Mouse (Mus musculus): ENCODE results near the gene Ugt1a10. TPM values are rescaled to one million over a fixed set of nuclear protein-coding genes. Genes with fewer than 3 reads are reported as not detected.

Gene Ugt1a10
- polyA plus RNA-seq, 1 experiment from 2014 or later = not detected

DNA sequence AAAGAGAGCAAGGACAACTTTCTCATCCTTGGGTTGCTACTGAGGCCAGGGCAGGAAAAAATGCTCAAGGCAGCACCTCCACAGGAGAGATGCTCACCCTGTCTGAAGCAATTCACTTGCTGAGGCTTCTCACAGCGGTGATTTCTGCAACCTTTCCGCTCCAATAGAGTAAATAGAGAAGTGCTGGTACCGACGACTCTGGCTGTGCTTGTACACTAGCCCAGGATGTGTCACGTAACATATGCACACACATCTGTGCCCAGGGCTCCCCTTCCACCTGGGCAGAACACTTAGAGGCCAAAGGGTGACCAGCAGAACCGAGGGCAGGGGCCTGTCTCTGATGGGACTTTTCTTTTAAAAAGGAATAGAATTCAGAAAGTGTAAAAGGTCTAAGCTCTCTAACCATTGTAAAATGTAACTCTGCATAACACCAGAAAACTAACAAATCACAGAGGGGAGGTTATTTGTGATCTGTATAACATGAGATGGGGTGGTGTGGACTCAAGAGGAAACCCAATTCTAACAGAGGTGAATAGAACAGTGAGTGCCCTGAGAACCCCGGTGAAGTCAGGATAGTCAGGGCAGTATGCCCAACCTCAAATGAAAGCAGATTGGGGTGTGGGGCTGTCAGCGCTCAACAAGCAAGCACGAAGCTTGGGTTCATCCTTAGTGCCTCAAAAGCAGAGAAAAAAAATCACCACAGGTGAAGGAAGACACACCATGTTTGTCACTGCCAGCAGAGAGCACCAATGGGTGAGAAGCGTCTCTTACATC lies 205.6 kb downstream of the Ugt1a10 start:
- H3K36me3 ChIP-seq = peaks cover 64% of the 10 kb centered on the region
- H3K9me3 ChIP-seq (replicated peaks) = peaks cover 52% of the 10 kb centered on the region
- H3K4me1 ChIP-seq = no peaks in the 10 kb centered on the region
- H3K27ac ChIP-seq = no peak overlapping the region
- no peak for DNase-seq (ENCODE audit: low spot score)
- no peak overlapping the region for H3K4me3 ChIP-seq
- 85% methylated on average over 10 of the region's 10 CpGs for WGBS
- no peaks in the 10 kb centered on the region for H3K27me3 ChIP-seq (ENCODE audit: low read depth, poor library complexity, severe bottlenecking)

DNA sequence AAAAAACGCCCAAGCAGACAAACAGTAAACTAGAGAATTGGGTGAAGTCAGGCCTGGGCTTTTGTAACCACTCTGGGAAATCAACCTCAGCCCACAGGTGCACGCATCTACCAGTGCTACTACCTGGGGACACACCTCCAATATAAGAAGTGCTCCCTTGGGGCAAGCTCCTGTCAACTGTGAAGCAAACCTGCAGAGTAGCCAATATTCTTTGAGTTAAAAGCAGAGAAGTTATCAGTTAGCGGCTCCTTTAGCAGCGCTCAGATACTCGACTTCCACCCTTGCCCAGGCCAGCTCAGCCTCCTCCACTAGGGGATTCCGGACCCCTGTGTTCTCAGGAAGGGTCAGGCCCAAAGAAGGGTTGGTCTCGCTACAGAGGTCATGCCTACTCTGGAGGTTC lies 206.5 kb downstream of the Ugt1a10 start:
- Histone ChIP-seq H3K4me3 (no peak overlapping the region), H3K4me1 (no peaks in the 10 kb centered on the region), H3K27ac (no peak overlapping the region), H3K36me3 (peaks cover 73% of the 10 kb centered on the region), H3K9me3 (replicated peaks) (peaks cover 45% of the 10 kb centered on the region), H3K27me3 (ENCODE audit: low read depth, poor library complexity, severe bottlenecking) (no peaks in the 10 kb centered on the region)
- WGBS = 91% methylated on average over 7 of the region's 7 CpGs
- DNase-seq (ENCODE audit: low spot score) = no peak

DNA sequence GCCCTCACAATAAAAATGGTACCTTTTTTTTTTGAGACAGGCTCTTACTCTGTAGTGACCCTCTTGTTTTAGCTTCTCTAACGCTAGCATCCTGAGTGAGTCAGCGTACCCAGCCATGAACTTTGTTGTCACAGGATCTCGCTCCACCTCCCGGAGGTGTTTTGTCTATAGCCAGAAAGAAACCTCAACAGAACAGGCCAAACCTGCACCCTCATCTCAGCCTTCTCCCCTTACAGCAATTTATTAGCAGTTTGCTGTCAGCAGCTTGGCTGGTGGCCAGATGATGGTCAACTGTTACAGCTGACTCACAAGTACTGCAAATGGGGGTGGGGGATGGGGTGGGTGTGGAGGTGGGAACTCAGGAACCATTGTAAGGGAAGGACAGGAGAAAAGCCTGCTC lies 207.1 kb downstream of the Ugt1a10 start:
- 91% methylated on average over 4 of the region's 4 CpGs for WGBS
- no peaks in the 10 kb centered on the region for H3K4me1 ChIP-seq
- no peak overlapping the region for H3K4me3 ChIP-seq
- peak; percentile 65 for DNase-seq (ENCODE audit: low spot score)
- H3K27ac ChIP-seq = no peak overlapping the region
- H3K9me3 ChIP-seq (replicated peaks) = peaks cover 43% of the 10 kb centered on the region
- H3K27me3 ChIP-seq (ENCODE audit: low read depth, poor library complexity, severe bottlenecking) = no peaks in the 10 kb centered on the region
- peaks cover 79% of the 10 kb centered on the region for H3K36me3 ChIP-seq

- H3K27me3 ChIP-seq (ENCODE audit: low read depth, poor library complexity, severe bottlenecking) = no peaks in the 10 kb centered on the region
- no peak overlapping the region for H3K27ac ChIP-seq
- peaks cover 86% of the 10 kb centered on the region for H3K36me3 ChIP-seq
- 78% methylated on average over 6 of the region's 6 CpGs for WGBS
- peaks cover 38% of the 10 kb centered on the region for H3K9me3 ChIP-seq (replicated peaks)
- H3K4me3 ChIP-seq = no peak overlapping the region
- no peaks in the 10 kb centered on the region for H3K4me1 ChIP-seq
- no peak for DNase-seq (ENCODE audit: low spot score)
Measured at GRCm38 (mm10) chr1:88262961-88263360, 207.8 kb downstream of the Ugt1a10 start.

DNA sequence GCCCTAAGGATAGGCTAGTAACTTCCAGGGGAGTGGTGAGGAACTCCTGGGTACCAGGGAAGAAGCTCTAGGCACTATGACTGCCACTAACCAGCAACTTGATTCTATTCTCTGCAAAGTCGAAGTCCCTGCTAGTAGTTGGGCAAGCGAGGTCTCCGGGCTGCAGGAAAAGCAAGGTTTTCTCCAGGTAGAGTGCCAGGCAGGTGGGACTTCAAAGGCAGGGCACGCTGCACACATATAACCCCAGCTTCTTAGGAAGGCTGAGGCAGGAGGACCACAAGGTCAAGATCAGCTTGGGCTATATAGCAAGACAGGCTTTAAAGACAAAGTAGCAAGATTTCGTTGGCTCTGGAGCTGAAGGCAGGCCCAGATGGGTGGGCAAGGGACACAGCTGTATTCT lies 208.6 kb downstream of the Ugt1a10 start:
- no peak for DNase-seq (ENCODE audit: low spot score)
- Histone ChIP-seq H3K27ac (no peak overlapping the region), H3K27me3 (ENCODE audit: low read depth, poor library complexity, severe bottlenecking) (no peaks in the 10 kb centered on the region), H3K36me3 (peaks cover 94% of the 10 kb centered on the region), H3K4me3 (no peak overlapping the region), H3K4me1 (no peaks in the 10 kb centered on the region), H3K9me3 (replicated peaks) (peaks cover 32% of the 10 kb centered on the region; the same call in 1 of the 2 replicates)
- WGBS = 91% methylated on average over 5 of the region's 5 CpGs

DNA sequence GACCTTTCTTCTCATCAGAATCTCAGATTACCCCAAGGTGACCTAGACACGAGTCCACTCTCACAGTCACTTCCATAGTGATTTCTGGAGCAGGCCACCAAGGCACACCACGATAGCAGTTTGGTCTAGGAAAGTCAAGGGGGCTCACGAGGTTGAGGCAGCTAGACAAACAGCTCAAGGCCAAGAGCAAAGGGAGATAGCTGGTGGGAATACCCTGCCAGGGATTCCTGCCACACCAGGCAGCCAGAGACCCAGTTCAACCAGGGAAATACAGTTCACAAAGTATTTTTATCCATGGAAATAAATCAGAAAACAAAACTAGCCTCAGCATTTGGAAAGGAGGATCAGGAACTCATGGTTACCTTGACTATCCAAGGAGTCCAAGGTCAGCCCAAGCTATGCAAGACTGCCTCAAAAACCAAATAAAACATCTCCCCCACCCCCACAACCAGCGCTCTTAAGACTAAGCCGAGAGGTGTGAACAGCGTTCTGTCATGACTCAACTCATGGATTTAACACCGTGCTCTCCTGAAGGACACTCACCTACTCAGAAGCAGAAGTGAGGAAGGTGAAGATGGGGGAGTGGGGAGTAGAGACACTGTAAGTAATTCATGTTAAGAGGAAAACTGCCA lies 209.2 kb downstream of the Ugt1a10 start:
- no peak overlapping the region for H3K27ac ChIP-seq
- 90% methylated on average over 7 of the region's 7 CpGs for WGBS
- H3K4me3 ChIP-seq = no peak overlapping the region
- DNase-seq (ENCODE audit: low spot score) = no peak
- H3K36me3 ChIP-seq = peaks cover 100% of the 10 kb centered on the region
- H3K4me1 ChIP-seq = no peaks in the 10 kb centered on the region
- H3K27me3 ChIP-seq (ENCODE audit: low read depth, poor library complexity, severe bottlenecking) = no peaks in the 10 kb centered on the region
- peaks cover 29% of the 10 kb centered on the region; the same call in 1 of the 2 replicates for H3K9me3 ChIP-seq (replicated peaks)

GRCm38 (mm10) chr1:88264869-88265240 lies 209.7 kb downstream of the Ugt1a10 start:
- no peak overlapping the region for H3K27ac ChIP-seq
- H3K36me3 ChIP-seq = peaks cover 100% of the 10 kb centered on the region
- H3K9me3 ChIP-seq (replicated peaks) = peaks cover 25% of the 10 kb centered on the region; the same call in 1 of the 2 replicates
- H3K27me3 ChIP-seq (ENCODE audit: low read depth, poor library complexity, severe bottlenecking) = no peaks in the 10 kb centered on the region
- no peak overlapping the region for H3K4me3 ChIP-seq
- DNase-seq (ENCODE audit: low spot score) = no peak
- H3K4me1 ChIP-seq = no peaks in the 10 kb centered on the region
- 78% methylated on average over 4 of the region's 4 CpGs for WGBS

DNA sequence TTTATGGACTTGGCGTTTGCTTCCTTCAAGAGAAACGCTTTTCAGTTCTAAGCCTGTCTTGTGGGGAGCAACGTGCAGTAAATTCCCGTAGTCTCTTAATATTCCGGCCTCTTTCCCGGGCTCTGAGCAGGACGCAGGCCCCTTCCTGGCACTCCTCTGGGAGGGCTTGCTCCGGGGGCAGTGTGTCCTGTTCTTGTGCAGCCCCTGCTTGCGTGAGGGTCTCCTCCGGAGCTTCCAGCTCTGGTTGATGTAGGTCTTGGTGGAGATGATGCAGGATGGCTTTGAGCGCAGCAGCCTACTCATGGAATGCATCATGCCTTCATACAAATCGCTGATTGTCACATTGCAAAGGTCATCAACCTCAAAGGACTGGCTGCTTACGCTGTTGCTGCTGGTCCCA lies 210.9 kb downstream of the Ugt1a10 start:
- WGBS = 90% methylated on average over 13 of the region's 13 CpGs
- Histone ChIP-seq H3K36me3 (peaks cover 96% of the 10 kb centered on the region), H3K4me1 (no peaks in the 10 kb centered on the region), H3K9me3 (replicated peaks) (0 out of 2 replicates have a peak, but pooled peaks cover 16% of the 10 kb centered on the region), H3K27ac (no peak overlapping the region), H3K27me3 (ENCODE audit: low read depth, poor library complexity, severe bottlenecking) (no peaks in the 10 kb centered on the region), H3K4me3 (no peak overlapping the region)
- DNase-seq (ENCODE audit: low spot score) = no peak

GRCm38 (mm10) chr1:88267489-88267888 lies 212.3 kb downstream of the Ugt1a10 start:
- H3K4me3 ChIP-seq = no peak overlapping the region
- no peaks in the 10 kb centered on the region for H3K27me3 ChIP-seq (ENCODE audit: low read depth, poor library complexity, severe bottlenecking)
- H3K36me3 ChIP-seq = peaks cover 96% of the 10 kb centered on the region
- 0 out of 2 replicates have a peak, but pooled peaks cover 14% of the 10 kb centered on the region for H3K9me3 ChIP-seq (replicated peaks)
- H3K4me1 ChIP-seq = no peaks in the 10 kb centered on the region
- no peak for DNase-seq (ENCODE audit: low spot score)
- H3K27ac ChIP-seq = no peak overlapping the region
- WGBS = 94% methylated on average over 6 of the region's 6 CpGs

DNA sequence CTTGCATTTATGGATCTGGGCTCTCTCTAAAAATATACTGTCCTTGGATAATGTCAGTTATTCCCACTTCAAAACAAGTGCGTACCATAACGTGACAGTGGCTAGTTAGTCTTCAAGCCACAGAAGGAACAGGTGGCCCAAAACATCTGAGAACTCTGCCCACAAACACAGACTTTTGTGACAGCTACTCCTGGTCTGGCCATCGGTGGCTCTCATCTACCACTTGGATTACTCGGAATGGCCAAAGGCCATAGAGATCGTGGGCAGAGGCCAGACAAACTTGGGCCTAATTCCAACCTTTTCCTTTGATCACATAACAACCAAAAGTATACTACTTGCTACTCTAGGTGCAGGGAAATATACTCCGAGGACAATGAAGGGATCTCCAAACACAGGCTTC lies 212.9 kb downstream of the Ugt1a10 start:
- no peak overlapping the region for H3K27ac ChIP-seq
- H3K4me1 ChIP-seq = no peaks in the 10 kb centered on the region
- 87% methylated on average over 6 of the region's 6 CpGs for WGBS
- H3K9me3 ChIP-seq (replicated peaks) = 0 out of 2 replicates have a peak, but pooled peaks cover 14% of the 10 kb centered on the region
- peaks cover 96% of the 10 kb centered on the region for H3K36me3 ChIP-seq
- no peak overlapping the region for H3K4me3 ChIP-seq
- DNase-seq (ENCODE audit: low spot score) = no peak
- H3K27me3 ChIP-seq (ENCODE audit: low read depth, poor library complexity, severe bottlenecking) = no peaks in the 10 kb centered on the region

Small RNAs within 50 kb of the gene (microRNA-seq; reads per million reads assigned to microRNA genes)
- gene Gm25198 = not detected

Other genes with a start within 250 kb of the Ugt1a10 start
- gene Dgkd, start 202.1 kb upstream of the Ugt1a10 start, polyA plus RNA-seq (2016; fragmentation: Nextera tagmentation; extraction: Ambion mirVana) = 38.8 and 39.7 TPM in 2 replicates
- gene Usp40, start 46.8 kb upstream of the Ugt1a10 start, polyA plus RNA-seq (2016; fragmentation: Nextera tagmentation; extraction: Ambion mirVana) = 35.3 and 41.8 TPM in 2 replicates
- not detected in 2 replicates for gene Ugt1a9, start 15.4 kb downstream of the Ugt1a10 start, polyA plus RNA-seq (2016; fragmentation: Nextera tagmentation; extraction: Ambion mirVana)
- gene Ugt1a8, start 32.4 kb downstream of the Ugt1a10 start, polyA plus RNA-seq (2016; fragmentation: Nextera tagmentation; extraction: Ambion mirVana) = not detected in 2 replicates
- gene Ugt1a7c, start 39.7 kb downstream of the Ugt1a10 start, polyA plus RNA-seq (2016; fragmentation: Nextera tagmentation; extraction: Ambion mirVana) = 0.30 and 0.61 TPM in 2 replicates
- gene Ugt1a6b, start 47.9 kb downstream of the Ugt1a10 start, polyA plus RNA-seq (2016; fragmentation: Nextera tagmentation; extraction: Ambion mirVana) = not detected in 2 replicates
- gene Ugt1a6a, start 79.4 kb downstream of the Ugt1a10 start, polyA plus RNA-seq (2016; fragmentation: Nextera tagmentation; extraction: Ambion mirVana) = 0.11 and 0.16 TPM in 2 replicates
- gene Ugt1a5, start 110.6 kb downstream of the Ugt1a10 start, polyA plus RNA-seq (2016; fragmentation: Nextera tagmentation; extraction: Ambion mirVana) = not detected in 2 replicates
- not detected in 2 replicates for gene Ugt1a2, start 145.2 kb downstream of the Ugt1a10 start, polyA plus RNA-seq (2016; fragmentation: Nextera tagmentation; extraction: Ambion mirVana)
- gene Dnajb3, start 150.4 kb downstream of the Ugt1a10 start, polyA plus RNA-seq (2016; fragmentation: Nextera tagmentation; extraction: Ambion mirVana) = 8.9 and 10.4 TPM in 2 replicates
- gene Ugt1a1, start 156.6 kb downstream of the Ugt1a10 start, polyA plus RNA-seq (2016; fragmentation: Nextera tagmentation; extraction: Ambion mirVana) = 0.13 TPM in 1 of 2 replicates, not detected in the other
- 1.2 and 1.3 TPM in 2 replicates for gene Mroh2a, start 171.6 kb downstream of the Ugt1a10 start, polyA plus RNA-seq (2016; fragmentation: Nextera tagmentation; extraction: Ambion mirVana)
- 206 and 245 TPM in 2 replicates for gene Hjurp, start 222.2 kb downstream of the Ugt1a10 start, polyA plus RNA-seq (2016; fragmentation: Nextera tagmentation; extraction: Ambion mirVana)
- gene Trpm8, start 222.3 kb downstream of the Ugt1a10 start, polyA plus RNA-seq (2016; fragmentation: Nextera tagmentation; extraction: Ambion mirVana) = not detected in 2 replicates